Mouse (Mus musculus) bone marrow macrophage, adult 2 months (primary cell): ENCODE data around the gene Cry2. TPM values are rescaled to one million over a fixed set of nuclear protein-coding genes. Genes with fewer than 3 reads are reported as not detected.

ENCODE experiments used
- H3K27ac ChIP-seq: 2 replicates; pipeline ENCODE4 v1.5.1; 2012; ENCODE audit warnings: low read depth, low read length; ENCODE audit not compliant: insufficient read depth
- H3K4me1 ChIP-seq: 2 replicates; pipeline ENCODE4 v1.6.1; 2012; ENCODE audit warnings: low read length; ENCODE audit not compliant: control insufficient read depth, insufficient read depth
- H3K4me3 ChIP-seq: 2 replicates; pipeline ENCODE4 v1.5.1; 2012; ENCODE audit warnings: mild to moderate bottlenecking, low read length, moderate library complexity; ENCODE audit not compliant: insufficient read depth
- CTCF ChIP-seq: IDR thresholded peaks from 2 replicates; pipeline ENCODE4 v1.5.1; 2012; ENCODE audit warnings: low read depth, mild to moderate bottlenecking, low read length, moderate library complexity
- POLR2A ChIP-seq: IDR thresholded peaks from 2 replicates; pipeline ENCODE4 v1.6.1; 2012; ENCODE audit warnings: mild to moderate bottlenecking, low read depth, low read length, borderline replicate concordance
- polyA plus RNA-seq: library from polyadenylated mRNA; stranded (reverse); fragments of >200 nt; gene quantifications from 2 replicates; pipeline ENCODE4 v1.2.4, GENCODE M21; 2012; ENCODE audit not compliant: missing spikeins, insufficient read depth, insufficient read length

Cry2 gene
- polyA plus RNA-seq, 1 experiment, result 5.4 TPM

- Histone ChIP-seq H3K27ac (no peak overlapping the region), H3K4me1 (peaks cover 26% of the 10 kb centered on the region), H3K4me3 (no peak overlapping the region)
- TF ChIP-seq CTCF, result no peak
- TF ChIP-seq POLR2A, result no peak
These were observed 53.3 kb downstream of the Cry2 start for GRCm38 (mm10) chr2:92380495-92381050.

DNA sequence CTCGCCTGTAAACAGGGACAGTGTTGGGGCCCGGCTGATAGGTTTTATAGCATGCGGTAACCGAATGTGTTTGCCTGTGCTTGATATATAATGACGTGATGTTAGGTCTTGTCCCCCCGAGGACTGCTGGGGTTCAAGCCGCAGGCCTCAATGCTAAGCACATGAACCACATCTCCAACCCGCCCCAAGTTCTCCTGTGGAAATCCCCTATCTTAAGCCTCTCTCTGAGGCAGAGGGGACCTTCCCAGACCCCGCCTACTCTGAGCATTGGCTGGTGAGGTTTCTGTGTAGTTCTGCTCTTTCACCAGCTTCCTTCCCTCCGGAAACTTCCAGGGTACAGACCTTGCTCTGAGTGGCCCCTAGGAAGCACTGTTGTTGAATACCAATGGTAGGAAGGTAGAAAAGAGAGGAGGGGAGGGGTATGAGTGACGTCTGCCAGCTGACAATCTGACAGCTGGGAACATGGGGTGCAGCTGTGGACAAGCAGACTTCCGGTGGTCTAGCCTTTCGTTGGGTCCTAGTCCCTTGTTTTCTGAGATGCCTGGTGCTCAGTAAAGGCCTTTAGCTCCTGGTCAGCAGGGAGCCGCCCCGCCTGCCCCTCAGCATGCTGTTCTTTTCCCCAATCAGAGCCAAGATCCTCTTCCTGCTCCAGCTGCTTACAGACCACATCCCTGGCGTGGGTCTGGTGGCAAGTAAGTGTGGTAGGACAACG, 53.9 kb downstream of the Cry2 start:
- H3K27ac ChIP-seq, result peak overlapping the region; percentile 27
- TF ChIP-seq CTCF (no peak), POLR2A (no peak)
- H3K4me3 ChIP-seq, result no peak overlapping the region
- peaks cover 26% of the 10 kb centered on the region for H3K4me1 ChIP-seq

DNA sequence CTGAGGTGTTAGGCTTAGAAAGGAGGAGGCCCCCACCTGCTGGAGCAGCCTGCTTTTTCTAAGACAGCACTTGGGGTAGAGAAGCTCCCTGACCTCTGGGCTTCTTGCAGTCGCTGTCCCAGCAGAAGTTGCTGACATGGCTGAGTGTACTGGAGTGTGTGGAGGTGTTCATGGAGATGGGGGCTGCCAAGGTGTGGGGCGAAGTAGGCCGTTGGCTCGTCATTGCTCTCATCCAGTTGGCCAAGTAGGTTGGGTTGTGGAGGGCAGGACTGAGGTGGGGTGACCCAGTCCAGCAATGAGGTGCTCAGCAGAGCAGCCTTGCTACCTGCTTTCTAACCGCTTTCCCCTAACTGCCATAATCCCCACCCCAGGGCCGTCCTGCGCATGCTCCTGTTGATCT, 56.5 kb downstream of the Cry2 start:
- H3K4me3 ChIP-seq, result no peak overlapping the region
- TF ChIP-seq POLR2A (no peak), CTCF (no peak)
- H3K4me1 ChIP-seq, result peaks cover 28% of the 10 kb centered on the region
- no peak overlapping the region for H3K27ac ChIP-seq

GRCm38 (mm10) chr2:92376300-92376699, 57.5 kb downstream of the Cry2 start:
- peak overlapping the region; percentile 91 for H3K4me3 ChIP-seq

DNA sequence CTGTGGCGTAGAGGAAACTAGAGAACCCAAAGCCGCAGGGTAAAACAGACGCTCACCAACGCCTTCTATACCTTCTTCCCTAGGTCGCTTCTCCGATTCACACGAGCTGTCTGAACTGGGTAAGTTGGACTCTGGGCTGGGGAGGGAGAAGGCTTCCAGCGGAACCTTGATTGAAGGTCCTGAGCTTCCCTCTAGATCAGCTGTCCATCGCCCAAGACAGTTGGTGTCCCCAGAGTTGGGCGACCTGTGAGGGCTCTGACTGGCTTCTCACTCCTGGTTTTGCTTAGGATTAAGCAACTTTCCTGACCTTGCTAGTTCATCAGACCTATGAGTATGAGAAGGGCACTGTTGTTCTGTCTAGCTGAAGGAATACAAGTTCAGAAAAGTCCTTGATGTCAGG, 58.1 kb downstream of the Cry2 start:
- H3K27ac ChIP-seq, result peak overlapping the region; percentile 46
- H3K4me1 ChIP-seq, result peaks cover 28% of the 10 kb centered on the region
- H3K4me3 ChIP-seq, result peak overlapping the region; percentile 91
- TF ChIP-seq POLR2A, result no peak
- no peak for TF ChIP-seq CTCF

More at GRCm38 (mm10) chr2:92376300-92376699, 57.5 kb downstream of the Cry2 start:
- Histone ChIP-seq H3K4me1 (peaks cover 28% of the 10 kb centered on the region), H3K27ac (no peak overlapping the region)
- TF ChIP-seq POLR2A, result no peak
- TF ChIP-seq CTCF, result no peak

DNA sequence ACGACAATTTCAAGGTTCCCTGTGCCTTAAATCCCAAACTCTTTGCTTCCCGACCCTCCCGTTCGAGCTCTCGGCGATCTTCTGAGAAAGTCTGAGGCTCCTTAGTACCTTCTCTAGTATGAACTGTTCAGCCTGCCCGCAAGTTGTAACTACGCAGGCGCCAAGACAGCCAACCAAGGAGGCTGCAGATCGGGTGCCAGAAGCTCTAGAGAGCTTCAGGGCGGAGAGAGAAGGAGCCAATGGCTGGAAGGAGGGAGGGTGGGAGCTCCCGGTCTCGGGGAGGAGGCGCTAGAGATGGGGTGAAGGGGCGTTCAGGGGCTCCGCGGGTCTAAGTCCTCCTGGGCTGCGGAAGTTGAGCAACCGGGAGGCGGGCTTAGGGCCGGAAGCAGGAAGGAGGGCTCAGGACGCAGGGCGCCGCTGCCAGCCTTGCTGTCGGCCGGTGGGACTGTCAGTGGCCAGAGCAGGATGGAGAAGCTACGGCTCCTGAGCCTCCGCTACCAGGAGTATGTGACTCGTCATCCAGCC, 58.7 kb downstream of the Cry2 start:
- TF ChIP-seq POLR2A, result no peak
- no peak for TF ChIP-seq CTCF
- H3K27ac ChIP-seq, result peak overlapping the region; percentile 74
- peaks cover 23% of the 10 kb centered on the region for H3K4me1 ChIP-seq
- H3K4me3 ChIP-seq, result peak overlapping the region; percentile 91

DNA sequence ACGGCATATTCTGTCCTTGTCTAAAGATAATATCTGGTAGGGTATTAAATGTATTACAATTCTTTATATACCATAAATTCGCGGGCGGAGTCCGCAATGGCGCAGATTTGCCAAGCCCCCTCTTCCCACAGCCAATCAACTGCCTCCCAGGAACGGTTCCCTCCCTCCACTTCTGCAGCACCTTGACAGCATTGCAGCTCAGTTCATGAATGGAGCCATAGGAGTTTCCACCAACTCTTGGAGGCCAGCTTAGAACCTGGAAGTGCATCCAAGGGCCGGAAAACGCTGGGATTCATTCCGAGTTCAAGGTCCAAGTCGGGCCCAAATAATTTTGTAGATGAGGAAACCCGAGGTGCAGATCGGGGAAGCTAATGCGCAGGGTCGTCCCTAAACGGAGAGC, 59.3 kb downstream of the Cry2 start, which contains the start of the genes Pex16 and Large2:
Gene Pex16, plus strand, starts transcription at position 163 of the 400 bp plus-strand sequence.
Gene Large2, minus strand, starts transcription at position 356 of the 400 bp plus-strand sequence.
- peak within 1 kb of the TSS; percentile 74 for H3K27ac ChIP-seq
- TF ChIP-seq CTCF, result no peak
- no peak for TF ChIP-seq POLR2A
- H3K4me3 ChIP-seq, result peak within 1 kb of the TSS; percentile 91
- H3K4me1 ChIP-seq, result peaks cover 17% of the 10 kb centered on the region

DNA sequence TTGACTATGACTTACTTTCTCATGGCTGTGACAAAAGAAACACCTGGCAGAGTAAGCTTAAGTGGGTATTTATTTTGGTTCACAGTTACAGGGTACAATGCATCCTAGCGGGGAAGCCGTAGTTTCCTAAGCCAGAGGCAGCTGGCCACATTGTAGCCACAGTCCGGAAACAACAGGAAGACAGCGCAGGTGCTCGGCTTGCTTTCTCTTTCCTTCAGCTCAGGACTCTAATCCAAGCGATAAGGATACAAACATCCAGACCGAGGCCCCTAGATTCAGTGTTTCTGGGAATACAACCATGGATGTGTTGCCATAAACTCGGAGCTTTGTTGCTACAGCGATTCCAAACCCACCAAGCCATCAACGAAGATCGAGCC, 60.4 kb downstream of the Cry2 start:
- no peak overlapping the region for H3K27ac ChIP-seq
- peaks cover 8% of the 10 kb centered on the region; the same call in 1 of the 2 replicates for H3K4me1 ChIP-seq
- no peak for TF ChIP-seq POLR2A
- no peak for TF ChIP-seq CTCF
- no peak overlapping the region for H3K4me3 ChIP-seq

DNA sequence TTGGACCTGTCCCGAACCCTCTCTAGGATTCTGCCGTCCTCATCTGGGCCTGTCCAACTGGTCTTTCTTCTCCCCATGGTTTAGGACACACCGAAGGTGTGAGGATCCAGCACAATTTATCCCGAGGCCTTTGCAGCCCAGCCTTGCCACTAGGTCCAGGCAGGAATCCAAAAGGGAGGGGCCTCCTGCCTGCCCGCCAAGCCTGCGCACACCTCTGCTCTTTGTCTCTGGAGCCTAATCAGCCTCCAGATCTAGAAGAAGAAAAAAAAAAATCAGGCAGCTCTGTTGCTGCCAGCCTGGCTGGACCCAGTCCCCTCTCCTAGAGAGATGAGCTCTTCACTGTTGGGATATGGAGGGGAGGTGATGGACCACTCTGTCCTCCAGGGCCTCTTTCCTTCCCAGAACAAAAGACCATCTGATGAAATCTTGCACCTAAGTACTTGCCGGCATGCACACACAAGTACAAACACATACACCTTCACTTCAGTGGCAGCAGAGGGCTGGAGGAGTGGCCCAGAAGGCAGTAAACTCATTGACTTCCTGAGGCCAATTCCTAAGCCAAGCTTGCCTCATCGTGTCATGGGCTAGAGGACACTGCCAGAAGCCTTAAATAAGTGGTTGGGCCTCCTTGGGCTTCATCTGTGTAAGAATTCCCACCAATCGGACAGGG, 60.9 kb downstream of the Cry2 start:
- TF ChIP-seq CTCF, result no peak
- no peak for TF ChIP-seq POLR2A
- Histone ChIP-seq H3K27ac (no peak overlapping the region), H3K4me1 (peaks cover 8% of the 10 kb centered on the region; the same call in 1 of the 2 replicates)

GRCm38 (mm10) chr2:92371971-92372690, 61.7 kb downstream of the Cry2 start:
- H3K27ac ChIP-seq, result no peak overlapping the region
- no peak overlapping the region for H3K4me3 ChIP-seq
- TF ChIP-seq CTCF (no peak), POLR2A (no peak)
- peaks cover 8% of the 10 kb centered on the region; the same call in 1 of the 2 replicates for H3K4me1 ChIP-seq

More for the DNA sequence above, 60.9 kb downstream of the Cry2 start:
- no peak overlapping the region for H3K4me3 ChIP-seq
